Mouse (Mus musculus) CD4-positive naive resting alpha-beta T cell, adult 57 days (primary cell): ENCODE measurements around the gene Stk33. TPM values are rescaled to one million over a fixed set of nuclear protein-coding genes. Genes with fewer than 3 reads are reported as not detected.

Experiments
- total RNA-seq: library from RNA; stranded (reverse); gene quantifications from one replicate; pipeline ENCODE4 v1.2.4, GENCODE M21; 2023

Stk33 gene
- not detected for total RNA-seq

GRCm38 (mm10) chr7:109438781-109439591 is at the start of gene Stk33:
TSS of gene Stk33 (minus strand) at chr7:109439081.

Other genes with a start within 250 kb of the Stk33 start
- gene Trim66, start 69.1 kb upstream of the Stk33 start, total RNA-seq = 0.18 TPM
- gene Rpl27a, start 80.1 kb upstream of the Stk33 start, total RNA-seq = 584 TPM